Mouse (Mus musculus) G1E (cell line): Measurements from ENCODE around the gene Mipol1. TPM values are rescaled to one million over a fixed set of nuclear protein-coding genes. Genes with fewer than 3 reads are reported as not detected.

Experiments used
- ATAC-seq: 2 replicates; pipeline ENCODE4 v1.8.0; 2016; ENCODE audit warnings: mild to moderate bottlenecking; ENCODE audit not compliant: insufficient number of reproducible peaks, poor library complexity, low FRiP score, severe bottlenecking; ENCODE audit errors: extremely low read depth
- DNase-seq: peaks from one replicate; pipeline ENCODE4 v3.0.0; 2012; ENCODE audit warnings: low spot score
- H3K27me3 ChIP-seq: 2 replicates; pipeline ENCODE4 v1.6.1; 2012; ENCODE audit warnings: mild to moderate bottlenecking, low read length, inconsistent platforms; ENCODE audit not compliant: insufficient read depth
- H3K36me3 ChIP-seq: replicated peaks from 2 replicates; pipeline ENCODE3; 2012; ENCODE audit warnings: mild to moderate bottlenecking, inconsistent platforms
- H3K4me1 ChIP-seq: 2 replicates; pipeline ENCODE4 v1.6.1; 2012; ENCODE audit warnings: low read depth, low read length, inconsistent platforms, mixed read lengths; ENCODE audit not compliant: insufficient read depth
- H3K4me3 ChIP-seq: 2 replicates; pipeline ENCODE4 v1.5.1; 2012; ENCODE audit warnings: low read depth, mild to moderate bottlenecking, inconsistent platforms, low read length, moderate library complexity, mixed read lengths
- H3K9me3 ChIP-seq: replicated peaks from 2 replicates; pipeline ENCODE4 v1.6.1; 2012; ENCODE audit warnings: inconsistent platforms
- CTCF ChIP-seq: IDR thresholded peaks from 2 replicates; pipeline ENCODE4 v1.5.1; 2012; ENCODE audit warnings: low read depth, low read length, inconsistent platforms, mixed read lengths
- GATA1 ChIP-seq: IDR thresholded peaks from 2 replicates; pipeline ENCODE4 v1.6.1; 2012; ENCODE audit warnings: borderline replicate concordance, low read length, inconsistent platforms, mixed read lengths
- GATA2 ChIP-seq: IDR thresholded peaks from 2 replicates; pipeline ENCODE4 v1.6.1; 2012; ENCODE audit warnings: low read depth, low read length, inconsistent platforms, borderline replicate concordance
- POLR2AphosphoS5 ChIP-seq: IDR thresholded peaks from 2 replicates; pipeline ENCODE4 v1.6.1; 2012; ENCODE audit warnings: low read depth, low read length, inconsistent platforms; ENCODE audit not compliant: insufficient replicate concordance
- TAL1 ChIP-seq: conservative IDR thresholded peaks from 2 replicates; pipeline ENCODE4 v1.6.1; 2012; ENCODE audit warnings: low read depth, low read length, inconsistent platforms, mixed read lengths
- polyA plus RNA-seq: library from polyadenylated mRNA; stranded (reverse); fragments of >175 nt; gene quantifications from 2 replicates; pipeline ENCODE4 v1.2.3, GENCODE M21; 2012
- total RNA-seq, 2 experiments: library from RNA; stranded (forward) in 1 of 2; stranded (reverse) in 1 of 2; fragments of 200-1000 nt in 1 of 2; fragments of >200 nt in 1 of 2; fragmentation: Nextera tagmentation in 1 of 2; gene quantifications; 2 replicates each; pipeline ENCODE4 v1.2.3; 2014 to 2017

The Mipol1 gene
- total and polyA plus RNA-seq, 3 experiments, result 5.2 to 49.7 (median 23.7) TPM

- H3K4me3 ChIP-seq, result peak overlapping the region; percentile 13; the same call in 1 of the 2 replicates
Observed at GRCm38 (mm10) chr12:57233386-57233785, 3.2 kb downstream of the Mipol1 start.

GRCm38 (mm10) chr12:57243671-57244495 lies 13.7 kb downstream of the Mipol1 start:
- Histone ChIP-seq H3K4me1 (peaks cover 27% of the 10 kb centered on the region), H3K9me3 (no peaks in the 10 kb centered on the region), H3K27me3 (no peaks in the 10 kb centered on the region), H3K36me3 (peaks cover 61% of the 10 kb centered on the region), H3K4me3 (no peak overlapping the region)
- DNase-seq (no peak), ATAC-seq (peak; percentile 90)
- TF ChIP-seq GATA2 (no peak), TAL1 (peak; percentile 62), GATA1 (no peak), CTCF (no peak)

More at GRCm38 (mm10) chr12:57233386-57233785, 3.2 kb downstream of the Mipol1 start:
- ATAC-seq (no peak), DNase-seq (no peak)
- peaks cover 39% of the 10 kb centered on the region for H3K36me3 ChIP-seq
- peaks cover 55% of the 10 kb centered on the region for H3K4me1 ChIP-seq
- TF ChIP-seq GATA2, result no peak
- no peak for TF ChIP-seq GATA1
- H3K9me3 ChIP-seq, result no peaks in the 10 kb centered on the region
- H3K27me3 ChIP-seq, result no peaks in the 10 kb centered on the region

GRCm38 (mm10) chr12:57258572-57258971 lies 28.3 kb downstream of the Mipol1 start:
- peak; percentile 28; the same call in 1 of the 2 replicates for ATAC-seq

DNA sequence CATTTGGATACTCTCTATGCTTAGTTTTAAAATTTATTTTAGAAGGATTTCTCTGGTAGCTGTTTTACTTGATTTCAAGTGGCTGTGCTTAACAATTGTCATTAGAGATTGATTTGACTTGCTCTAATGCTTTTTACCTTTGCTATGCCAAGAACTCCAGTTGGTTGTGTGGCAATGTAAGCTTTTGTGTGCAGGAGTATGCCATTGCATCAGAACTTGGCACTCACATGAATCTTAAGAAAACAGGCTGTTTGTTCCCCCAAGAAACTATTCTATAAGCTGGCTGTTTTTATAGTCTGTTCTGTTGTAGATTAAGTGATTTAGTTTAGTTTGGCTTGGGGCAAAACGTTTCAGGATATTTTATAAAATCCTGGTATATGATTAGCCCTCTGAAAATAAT lies 45.2 kb downstream of the Mipol1 start:
- TF ChIP-seq CTCF, result no peak
- TF ChIP-seq GATA1, result no peak
- no peak for TF ChIP-seq TAL1
- no peak for TF ChIP-seq GATA2
- no peak for TF ChIP-seq POLR2AphosphoS5
- Histone ChIP-seq H3K36me3 (peaks cover 12% of the 10 kb centered on the region), H3K4me1 (no peaks in the 10 kb centered on the region), H3K27me3 (no peaks in the 10 kb centered on the region), H3K9me3 (no peaks in the 10 kb centered on the region), H3K4me3 (no peak overlapping the region)
- DNase-seq (no peak), ATAC-seq (no peak)

More at GRCm38 (mm10) chr12:57258572-57258971, 28.3 kb downstream of the Mipol1 start:
- Histone ChIP-seq H3K27me3 (no peaks in the 10 kb centered on the region), H3K9me3 (no peaks in the 10 kb centered on the region), H3K36me3 (peaks cover 8% of the 10 kb centered on the region), H3K4me1 (no peaks in the 10 kb centered on the region), H3K4me3 (no peak overlapping the region)
- DNase-seq, result no peak
- TF ChIP-seq POLR2AphosphoS5 (no peak), GATA2 (no peak), TAL1 (no peak), CTCF (peak; percentile 13; the same call in 1 of the 2 replicates), GATA1 (no peak)

GRCm38 (mm10) chr12:57281155-57282114 lies 51.2 kb downstream of the Mipol1 start:
- Histone ChIP-seq H3K36me3 (no peaks in the 10 kb centered on the region), H3K4me1 (no peaks in the 10 kb centered on the region), H3K27me3 (no peaks in the 10 kb centered on the region), H3K4me3 (no peak overlapping the region), H3K9me3 (no peaks in the 10 kb centered on the region)
- TF ChIP-seq CTCF (no peak), TAL1 (no peak), POLR2AphosphoS5 (no peak), GATA1 (no peak), GATA2 (no peak)
- ATAC-seq, result no peak
- peak; percentile 11 for DNase-seq
